Mouse (Mus musculus): Measurements from ENCODE around the gene Sec61a2. TPM values are rescaled to one million over a fixed set of nuclear protein-coding genes. Genes with fewer than 3 reads are reported as not detected.

The Sec61a2 gene
- 103 and 106 TPM in 2 replicates for polyA plus RNA-seq (2011; ENCODE audit: insufficient read depth, insufficient read length, low read depth, missing spikeins)

- peak within 1 kb of the TSS; percentile 96 for H3K9ac ChIP-seq (ENCODE audit: low read depth, poor library complexity, severe bottlenecking)
- no peaks in the 10 kb centered on the region for H3K27me3 ChIP-seq (ENCODE audit: control insufficient read depth, insufficient read depth, low read length, poor library complexity, severe bottlenecking)
- peak within 1 kb of the TSS; percentile 97 for H3K4me3 ChIP-seq (ENCODE audit: low read depth, low read length)
- H3K36me3 ChIP-seq (ENCODE audit: control insufficient read depth, insufficient read depth, low read length, poor library complexity, severe bottlenecking) = peaks cover 12% of the 10 kb centered on the region
- H3K27ac ChIP-seq (ENCODE audit: insufficient read depth, low read length) = peak within 1 kb of the TSS; percentile 28; the same call in 1 of the 2 replicates
- no peaks in the 10 kb centered on the region for H3K9me3 ChIP-seq (replicated peaks; ENCODE audit: control insufficient read depth, insufficient read depth, low read length, poor library complexity, severe bottlenecking)
- no peaks in the 10 kb centered on the region for H3K4me1 ChIP-seq (ENCODE audit: control insufficient read depth, insufficient read depth, low read length)
- TF ChIP-seq EP300 (IDR thresholded peaks at IDR 0.05; ENCODE audit: insufficient read depth, low read depth, low read length) (no peak), POLR2A (IDR thresholded peaks at IDR 0.05; ENCODE audit: insufficient read depth, low read length) (peak; percentile 95), CTCF (IDR thresholded peaks at IDR 0.05; ENCODE audit: low read depth, low read length) (no peak)
Measured at GRCm38 (mm10) chr2:5894843-5895570, at the start of gene Sec61a2. Gene Sec61a2 (minus strand): TSS chr2:5895432.

DNA sequence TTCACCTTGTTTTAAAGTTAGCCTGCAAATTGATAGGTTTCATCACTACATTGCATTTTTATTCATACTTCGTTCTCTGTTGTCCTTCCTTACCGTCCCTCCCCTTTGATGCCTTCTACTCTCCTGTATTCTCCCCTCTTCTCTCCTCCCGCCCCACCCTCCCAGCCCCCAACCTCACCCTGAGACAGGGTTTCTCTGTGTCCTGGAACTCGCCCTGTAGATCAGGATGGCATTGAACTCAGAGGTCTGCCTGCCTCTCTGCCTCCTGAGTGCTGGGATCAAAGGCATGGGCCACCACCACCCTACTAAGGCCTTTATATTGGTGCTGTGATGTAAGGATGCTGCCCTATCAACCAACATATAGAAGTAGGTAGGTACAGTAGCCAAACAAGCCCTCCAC lies 47.8 kb upstream of the Sec61a2 start:
- peak overlapping the region; percentile 77; the same call in 1 of the 2 replicates for H3K9ac ChIP-seq (ENCODE audit: low read depth, poor library complexity, severe bottlenecking)

GRCm38 (mm10) chr2:5942416-5943032 lies 47.3 kb upstream of the Sec61a2 start, which contains the start of gene Dhtkd1:
Gene Dhtkd1 (minus strand): TSS chr2:5942792.
- no peaks in the 10 kb centered on the region for H3K27me3 ChIP-seq (ENCODE audit: control insufficient read depth, insufficient read depth, low read length, poor library complexity, severe bottlenecking)
- peak within 1 kb of the TSS; percentile 81 for H3K4me3 ChIP-seq (ENCODE audit: low read depth, low read length)
- TF ChIP-seq EP300 (IDR thresholded peaks at IDR 0.05; ENCODE audit: insufficient read depth, low read depth, low read length) = no peak
- TF ChIP-seq CTCF (IDR thresholded peaks at IDR 0.05; ENCODE audit: low read depth, low read length) = no peak
- peak; percentile 61 for TF ChIP-seq POLR2A (IDR thresholded peaks at IDR 0.05; ENCODE audit: insufficient read depth, low read length)
- no peaks in the 10 kb centered on the region for H3K9me3 ChIP-seq (replicated peaks; ENCODE audit: control insufficient read depth, insufficient read depth, low read length, poor library complexity, severe bottlenecking)
- H3K9ac ChIP-seq (ENCODE audit: low read depth, poor library complexity, severe bottlenecking) = peak within 1 kb of the TSS; percentile 77
- peaks cover 2% of the 10 kb centered on the region for H3K4me1 ChIP-seq (ENCODE audit: control insufficient read depth, insufficient read depth, low read length)
- H3K36me3 ChIP-seq (ENCODE audit: control insufficient read depth, insufficient read depth, low read length, poor library complexity, severe bottlenecking) = no peaks in the 10 kb centered on the region
- no peak within 1 kb of the TSS for H3K27ac ChIP-seq (ENCODE audit: insufficient read depth, low read length)

More for the DNA sequence above, 47.8 kb upstream of the Sec61a2 start:
- no peak overlapping the region for H3K27ac ChIP-seq (ENCODE audit: insufficient read depth, low read length)
- TF ChIP-seq CTCF (IDR thresholded peaks at IDR 0.05; ENCODE audit: low read depth, low read length) (no peak), EP300 (IDR thresholded peaks at IDR 0.05; ENCODE audit: insufficient read depth, low read depth, low read length) (no peak), POLR2A (IDR thresholded peaks at IDR 0.05; ENCODE audit: insufficient read depth, low read length) (no peak)
- no peaks in the 10 kb centered on the region for H3K36me3 ChIP-seq (ENCODE audit: control insufficient read depth, insufficient read depth, low read length, poor library complexity, severe bottlenecking)
- peak overlapping the region; percentile 11; the same call in 1 of the 2 replicates for H3K4me3 ChIP-seq (ENCODE audit: low read depth, low read length)
- peaks cover 2% of the 10 kb centered on the region for H3K4me1 ChIP-seq (ENCODE audit: control insufficient read depth, insufficient read depth, low read length)
- H3K27me3 ChIP-seq (ENCODE audit: control insufficient read depth, insufficient read depth, low read length, poor library complexity, severe bottlenecking) = no peaks in the 10 kb centered on the region
- no peaks in the 10 kb centered on the region for H3K9me3 ChIP-seq (replicated peaks; ENCODE audit: control insufficient read depth, insufficient read depth, low read length, poor library complexity, severe bottlenecking)

GRCm38 (mm10) chr2:5941861-5942415 lies 46.7 kb upstream of the Sec61a2 start:
- Histone ChIP-seq H3K27me3 (ENCODE audit: control insufficient read depth, insufficient read depth, low read length, poor library complexity, severe bottlenecking) (no peaks in the 10 kb centered on the region), H3K9me3 (replicated peaks; ENCODE audit: control insufficient read depth, insufficient read depth, low read length, poor library complexity, severe bottlenecking) (no peaks in the 10 kb centered on the region), H3K9ac (ENCODE audit: low read depth, poor library complexity, severe bottlenecking) (peak overlapping the region; percentile 77), H3K4me3 (ENCODE audit: low read depth, low read length) (peak overlapping the region; percentile 81), H3K36me3 (ENCODE audit: control insufficient read depth, insufficient read depth, low read length, poor library complexity, severe bottlenecking) (no peaks in the 10 kb centered on the region), H3K4me1 (ENCODE audit: control insufficient read depth, insufficient read depth, low read length) (peaks cover 2% of the 10 kb centered on the region), H3K27ac (ENCODE audit: insufficient read depth, low read length) (no peak overlapping the region)
- TF ChIP-seq POLR2A (IDR thresholded peaks at IDR 0.05; ENCODE audit: insufficient read depth, low read length) (no peak), EP300 (IDR thresholded peaks at IDR 0.05; ENCODE audit: insufficient read depth, low read depth, low read length) (no peak), CTCF (IDR thresholded peaks at IDR 0.05; ENCODE audit: low read depth, low read length) (no peak)

- Histone ChIP-seq H3K36me3 (ENCODE audit: control insufficient read depth, insufficient read depth, low read length, poor library complexity, severe bottlenecking) (no peaks in the 10 kb centered on the region), H3K27ac (ENCODE audit: insufficient read depth, low read length) (no peak overlapping the region), H3K9ac (ENCODE audit: low read depth, poor library complexity, severe bottlenecking) (no peak overlapping the region), H3K4me3 (ENCODE audit: low read depth, low read length) (no peak overlapping the region), H3K27me3 (ENCODE audit: control insufficient read depth, insufficient read depth, low read length, poor library complexity, severe bottlenecking) (no peaks in the 10 kb centered on the region), H3K9me3 (replicated peaks; ENCODE audit: control insufficient read depth, insufficient read depth, low read length, poor library complexity, severe bottlenecking) (no peaks in the 10 kb centered on the region), H3K4me1 (ENCODE audit: control insufficient read depth, insufficient read depth, low read length) (no peaks in the 10 kb centered on the region)
- no peak for TF ChIP-seq EP300 (IDR thresholded peaks at IDR 0.05; ENCODE audit: insufficient read depth, low read depth, low read length)
- no peak for TF ChIP-seq CTCF (IDR thresholded peaks at IDR 0.05; ENCODE audit: low read depth, low read length)
Measured at GRCm38 (mm10) chr2:5940936-5941335, 45.7 kb upstream of the Sec61a2 start.

Measured in ES-Bruce4 (cell line).